Mouse (Mus musculus) midbrain, postnatal 0 days (tissue): ENCODE results near the gene Gdf1. TPM values are rescaled to one million over a fixed set of nuclear protein-coding genes. Genes with fewer than 3 reads are reported as not detected.

Source experiments
- ATAC-seq: fragments of 200-750 bp; cut with Nextera tagmentation; 2 replicates; pipeline ENCODE4 v1.8.0; 2017; ENCODE audit warnings: moderate number of reproducible peaks, mild to moderate bottlenecking, moderate TSS enrichment, moderate library complexity; ENCODE audit not compliant: low FRiP score
- DNase-seq: peaks from one replicate; pipeline ENCODE4 v3.0.0-alpha.2; 2015; ENCODE audit warnings: low spot score
- H3K27ac ChIP-seq: fragments of 300-500 bp; sonication (generic); 2 replicates; pipeline ENCODE4 v1.5.1; 2014; ENCODE audit warnings: low read depth, mild to moderate bottlenecking, low read length, mixed read lengths
- H3K27me3 ChIP-seq: fragments of 300-500 bp; sonication (generic); 2 replicates; pipeline ENCODE4 v1.6.1; 2014; ENCODE audit warnings: low read length, control low read depth, mixed read lengths; ENCODE audit not compliant: insufficient read depth
- H3K36me3 ChIP-seq: fragments of 300-500 bp; sonication (generic); 2 replicates; pipeline ENCODE4 v1.6.1; 2014; ENCODE audit warnings: low read length, control low read depth, mixed read lengths; ENCODE audit not compliant: insufficient read depth
- H3K4me1 ChIP-seq: fragments of 300-500 bp; sonication (generic); 2 replicates; pipeline ENCODE4 v1.6.1; 2014; ENCODE audit warnings: mild to moderate bottlenecking, control low read depth, antibody characterized with exemption, low read length, mixed read lengths; ENCODE audit not compliant: insufficient read depth
- H3K4me2 ChIP-seq: fragments of 300-500 bp; sonication (generic); 2 replicates; pipeline ENCODE4 v1.6.1; 2014; ENCODE audit warnings: low read depth, mild to moderate bottlenecking, low read length, mixed read lengths; ENCODE audit not compliant: poor library complexity, severe bottlenecking
- H3K4me3 ChIP-seq: fragments of 300-500 bp; sonication (generic); 2 replicates; pipeline ENCODE4 v1.5.1; 2014; ENCODE audit warnings: low read depth, mild to moderate bottlenecking, low read length, moderate library complexity
- H3K9ac ChIP-seq: fragments of 300-500 bp; sonication (generic); replicated peaks from 2 replicates; pipeline ENCODE4 v1.6.1; 2014; ENCODE audit warnings: mild to moderate bottlenecking, low read length, moderate library complexity, mixed read lengths; ENCODE audit not compliant: poor library complexity, severe bottlenecking
- H3K9me3 ChIP-seq: fragments of 300-500 bp; sonication (generic); 2 replicates; pipeline ENCODE4 v1.6.1; 2016; ENCODE audit warnings: low read length, control low read depth
- CTCF ChIP-seq: IDR thresholded peaks from 2 replicates; pipeline ENCODE4 v1.5.1; 2016; ENCODE audit warnings: antibody characterized with exemption, mild to moderate bottlenecking
- WGBS: fragments of 180-500 bp; shearing (Covaris S2); extraction: QIAGEN DNeasy Blood & Tissue Kit; methylation state at CpG from one replicate; pipeline ENCODE4 v1.1.7; 2014; 5-methylcytosine and 5-hydroxymethylcytosine counted together
- polyA plus RNA-seq: library from polyadenylated mRNA; unstranded; fragments of >200 nt; fragmentation: Nextera tagmentation; extraction: Ambion mirVana; gene quantifications from 2 replicates; pipeline ENCODE4 v1.2.1, GENCODE M21; 2015
- total RNA-seq: library from RNA; depleted of rRNA; stranded (reverse); fragments of >200 nt; gene quantifications from 2 replicates; pipeline ENCODE4 v1.2.3, GENCODE M21; 2014

Gdf1 gene
- total and polyA plus RNA-seq, 2 experiments from 2014 or later, result 5.3 TPM; not detected in 1

GRCm38 (mm10) chr8:70332070-70332877, 2.7 kb downstream of the Gdf1 start:
- 26% methylated on average over 40 of the region's 41 CpGs for WGBS
- Histone ChIP-seq H3K9ac (no peak overlapping the region), H3K4me3 (no peak overlapping the region), H3K27ac (peak overlapping the region; percentile 64), H3K4me1 (0 out of 2 replicates have a peak, but pooled peaks cover 3% of the 10 kb centered on the region), H3K4me2 (no peak overlapping the region), H3K9me3 (no peaks in the 10 kb centered on the region), H3K36me3 (peaks cover 75% of the 10 kb centered on the region), H3K27me3 (no peaks in the 10 kb centered on the region)
- TF ChIP-seq CTCF, result peak; percentile 78
- ATAC-seq (peak; percentile 71), DNase-seq (peak; percentile 85)

GRCm38 (mm10) chr8:70332878-70333202, 3.2 kb downstream of the Gdf1 start:
- ATAC-seq, result no peak

GRCm38 (mm10) chr8:70338931-70339330, 9.3 kb downstream of the Gdf1 start:
- Histone ChIP-seq H3K9me3 (no peaks in the 10 kb centered on the region), H3K27me3 (no peaks in the 10 kb centered on the region), H3K9ac (no peak overlapping the region), H3K36me3 (peaks cover 94% of the 10 kb centered on the region), H3K4me3 (no peak overlapping the region), H3K4me1 (no peaks in the 10 kb centered on the region), H3K27ac (no peak overlapping the region), H3K4me2 (no peak overlapping the region)
- TF ChIP-seq CTCF, result no peak
- WGBS, result 95% methylated on average over 7 of the region's 7 CpGs
- DNase-seq (no peak), ATAC-seq (no peak)

More at GRCm38 (mm10) chr8:70332878-70333202, 3.2 kb downstream of the Gdf1 start:
- Histone ChIP-seq H3K4me3 (no peak overlapping the region), H3K27me3 (no peaks in the 10 kb centered on the region), H3K36me3 (peaks cover 76% of the 10 kb centered on the region), H3K9ac (no peak overlapping the region), H3K4me2 (no peak overlapping the region), H3K9me3 (no peaks in the 10 kb centered on the region), H3K27ac (no peak overlapping the region), H3K4me1 (0 out of 2 replicates have a peak, but pooled peaks cover 3% of the 10 kb centered on the region)
- DNase-seq, result no peak
- no peak for TF ChIP-seq CTCF
- WGBS, result 96% methylated on average over 6 of the region's 6 CpGs

GRCm38 (mm10) chr8:70340659-70341058, 11.0 kb downstream of the Gdf1 start:
- DNase-seq (no peak), ATAC-seq (no peak)
- 93% methylated on average over 7 of the region's 7 CpGs for WGBS
- Histone ChIP-seq H3K9me3 (no peaks in the 10 kb centered on the region), H3K4me2 (no peak overlapping the region), H3K4me3 (no peak overlapping the region), H3K9ac (no peak overlapping the region), H3K4me1 (no peaks in the 10 kb centered on the region), H3K27ac (no peak overlapping the region), H3K36me3 (peaks cover 77% of the 10 kb centered on the region), H3K27me3 (no peaks in the 10 kb centered on the region)
- no peak for TF ChIP-seq CTCF

GRCm38 (mm10) chr8:70342007-70342406, 12.4 kb downstream of the Gdf1 start:
- ATAC-seq, result no peak
- peaks cover 64% of the 10 kb centered on the region for H3K36me3 ChIP-seq
- H3K4me2 ChIP-seq, result no peak overlapping the region

GRCm38 (mm10) chr8:70343076-70343475, 13.5 kb downstream of the Gdf1 start:
- Histone ChIP-seq H3K9ac (no peak overlapping the region), H3K27me3 (no peaks in the 10 kb centered on the region), H3K27ac (no peak overlapping the region), H3K4me3 (no peak overlapping the region), H3K4me1 (no peaks in the 10 kb centered on the region), H3K9me3 (no peaks in the 10 kb centered on the region), H3K4me2 (no peak overlapping the region), H3K36me3 (peaks cover 53% of the 10 kb centered on the region)
- no peak for TF ChIP-seq CTCF
- DNase-seq, result no peak
- ATAC-seq, result no peak
- WGBS, result 87% methylated on average over 7 of the region's 7 CpGs

More at GRCm38 (mm10) chr8:70342007-70342406, 12.4 kb downstream of the Gdf1 start:
- no peak overlapping the region for H3K4me3 ChIP-seq
- no peak overlapping the region for H3K27ac ChIP-seq
- no peaks in the 10 kb centered on the region for H3K27me3 ChIP-seq
- no peak for TF ChIP-seq CTCF
- no peak for DNase-seq
- no peaks in the 10 kb centered on the region for H3K9me3 ChIP-seq
- 93% methylated on average over 14 of the region's 14 CpGs for whole genome bisulfite sequencing
- no peak overlapping the region for H3K9ac ChIP-seq
- no peaks in the 10 kb centered on the region for H3K4me1 ChIP-seq
